Mouse (Mus musculus): ENCODE results near the gene Dpm3. TPM values are rescaled to one million over a fixed set of nuclear protein-coding genes. Genes with fewer than 3 reads are reported as not detected.
A peak's percentile ranks its signal among the peaks of the same experiment; 100 is the strongest.

The Dpm3 gene
- polyA plus RNA-seq, 1 experiment from 2014 or later, result 177 TPM

DNA sequence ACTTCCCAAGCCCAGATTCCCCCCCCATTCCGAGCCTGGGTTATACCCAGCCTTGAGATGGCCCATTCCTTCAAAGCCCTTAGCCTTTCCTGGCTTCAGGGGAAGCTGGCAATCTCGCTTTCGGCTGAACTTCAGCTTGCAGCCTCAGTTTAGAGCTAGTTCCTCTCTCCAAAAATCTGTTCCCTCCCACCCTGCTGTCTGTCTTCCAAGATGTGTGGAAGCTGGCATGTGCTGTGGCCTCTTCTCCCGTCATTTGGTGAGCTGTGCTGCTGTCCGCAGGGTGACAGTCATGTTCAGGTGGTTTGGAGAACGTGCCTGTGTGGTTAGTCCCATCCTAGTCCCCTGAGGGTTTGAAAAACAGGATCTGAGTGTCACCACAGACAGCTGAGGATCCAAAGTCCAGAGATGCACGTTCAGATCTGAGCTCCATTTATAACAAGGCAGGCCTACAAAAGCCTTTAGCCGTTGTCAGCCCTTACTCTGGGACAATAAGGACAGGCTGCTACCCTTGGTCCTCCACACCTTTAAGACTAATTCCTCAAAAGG lies 36.6 kb downstream of the Dpm3 start:
- H3K4me3 ChIP-seq (ENCODE audit: low read depth, low read length), result no peak overlapping the region
- WGBS, result 73% methylated on average over 8 of the region's 8 CpGs
- no peaks in the 10 kb centered on the region for H3K36me3 ChIP-seq (ENCODE audit: control insufficient read depth, insufficient read depth, low read length)
- no peaks in the 10 kb centered on the region for H3K9me3 ChIP-seq (ENCODE audit: control insufficient read depth, low read length)
- no peak overlapping the region for H3K4me2 ChIP-seq (ENCODE audit: low read depth, low read length)
- no peaks in the 10 kb centered on the region for H3K27me3 ChIP-seq (replicated peaks; ENCODE audit: control insufficient read depth, insufficient read depth, low read length)
- no peak overlapping the region for H3K27ac ChIP-seq (replicated peaks; ENCODE audit: low read depth, low read length)
- no peak overlapping the region for H3K9ac ChIP-seq (ENCODE audit: low read depth, low read length)
- DNase-seq (ENCODE audit: low spot score), result no peak
- H3K4me1 ChIP-seq (ENCODE audit: control insufficient read depth, insufficient read depth, low read length), result peaks cover 6% of the 10 kb centered on the region; the same call in 1 of the 2 replicates
- ATAC-seq (ENCODE audit: low read depth), result no peak

DNA sequence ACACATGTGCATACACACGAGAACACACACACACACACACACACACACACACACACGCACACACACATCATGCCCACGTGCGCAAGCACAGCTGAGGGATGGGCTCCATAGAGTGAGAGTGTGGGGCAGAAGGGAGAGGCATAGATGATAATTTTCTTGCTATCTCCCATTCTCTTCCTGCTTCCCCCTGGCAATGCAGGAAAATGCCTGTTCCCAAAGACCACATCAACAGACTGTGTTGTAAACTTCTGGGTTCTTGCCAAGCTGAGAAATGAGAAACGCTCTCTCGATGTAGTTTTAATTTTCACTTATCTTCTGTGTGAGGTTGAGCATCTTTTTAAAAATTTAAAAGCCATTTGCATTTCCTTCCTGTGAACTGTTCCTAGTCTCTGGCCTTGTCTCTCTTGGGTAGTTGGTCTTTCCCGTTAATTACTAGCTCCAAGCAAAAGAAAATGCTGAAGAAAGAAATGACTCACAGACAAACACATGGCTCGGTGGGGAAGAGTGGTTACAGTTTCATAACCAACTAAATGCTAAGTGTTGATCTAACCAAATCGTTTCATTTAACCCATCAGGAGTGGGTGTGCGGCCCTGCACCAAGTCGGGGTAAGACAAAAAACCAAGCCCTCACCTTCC lies 37.7 kb downstream of the Dpm3 start:
- ATAC-seq (ENCODE audit: low read depth) (no peak), DNase-seq (ENCODE audit: low spot score) (no peak)
- Histone ChIP-seq H3K27me3 (replicated peaks; ENCODE audit: control insufficient read depth, insufficient read depth, low read length) (no peaks in the 10 kb centered on the region), H3K4me3 (ENCODE audit: low read depth, low read length) (no peak overlapping the region), H3K4me2 (ENCODE audit: low read depth, low read length) (no peak overlapping the region), H3K9ac (ENCODE audit: low read depth, low read length) (no peak overlapping the region), H3K27ac (replicated peaks; ENCODE audit: low read depth, low read length) (no peak overlapping the region), H3K9me3 (ENCODE audit: control insufficient read depth, low read length) (no peaks in the 10 kb centered on the region), H3K36me3 (ENCODE audit: control insufficient read depth, insufficient read depth, low read length) (no peaks in the 10 kb centered on the region), H3K4me1 (ENCODE audit: control insufficient read depth, insufficient read depth, low read length) (peaks cover 6% of the 10 kb centered on the region; the same call in 1 of the 2 replicates)
- WGBS, result 77% methylated on average over 11 of the region's 11 CpGs

GRCm38 (mm10) chr3:89298908-89299307 lies 39.8 kb downstream of the Dpm3 start:
- ATAC-seq (ENCODE audit: low read depth) (no peak), DNase-seq (ENCODE audit: low spot score) (no peak)
- H3K4me3 ChIP-seq (ENCODE audit: low read depth, low read length), result no peak overlapping the region
- 83% methylated on average over 6 of the region's 6 CpGs for WGBS
- no peak overlapping the region for H3K27ac ChIP-seq (replicated peaks; ENCODE audit: low read depth, low read length)
- no peaks in the 10 kb centered on the region for H3K36me3 ChIP-seq (ENCODE audit: control insufficient read depth, insufficient read depth, low read length)
- H3K27me3 ChIP-seq (replicated peaks; ENCODE audit: control insufficient read depth, insufficient read depth, low read length), result no peaks in the 10 kb centered on the region
- H3K9me3 ChIP-seq (ENCODE audit: control insufficient read depth, low read length), result no peaks in the 10 kb centered on the region
- peaks cover 6% of the 10 kb centered on the region; the same call in 1 of the 2 replicates for H3K4me1 ChIP-seq (ENCODE audit: control insufficient read depth, insufficient read depth, low read length)
- H3K9ac ChIP-seq (ENCODE audit: low read depth, low read length), result no peak overlapping the region
- no peak overlapping the region for H3K4me2 ChIP-seq (ENCODE audit: low read depth, low read length)

- H3K4me1 ChIP-seq (ENCODE audit: control insufficient read depth, insufficient read depth, low read length), result peaks cover 6% of the 10 kb centered on the region; the same call in 1 of the 2 replicates
- H3K9me3 ChIP-seq (ENCODE audit: control insufficient read depth, low read length), result no peaks in the 10 kb centered on the region
- no peaks in the 10 kb centered on the region for H3K27me3 ChIP-seq (replicated peaks; ENCODE audit: control insufficient read depth, insufficient read depth, low read length)
- no peaks in the 10 kb centered on the region for H3K36me3 ChIP-seq (ENCODE audit: control insufficient read depth, insufficient read depth, low read length)
- no peak overlapping the region for H3K27ac ChIP-seq (replicated peaks; ENCODE audit: low read depth, low read length)
- WGBS, result 1% methylated on average over 14 of the region's 14 CpGs
- peak; percentile 53; the same call in 1 of the 2 replicates for ATAC-seq (ENCODE audit: low read depth)
- peak overlapping the region; percentile 52 for H3K4me2 ChIP-seq (ENCODE audit: low read depth, low read length)
- H3K4me3 ChIP-seq (ENCODE audit: low read depth, low read length), result peak overlapping the region; percentile 25
- peak overlapping the region; percentile 46 for H3K9ac ChIP-seq (ENCODE audit: low read depth, low read length)
- peak; percentile 78 for DNase-seq (ENCODE audit: low spot score)
These were observed 40.3 kb downstream of the Dpm3 start for GRCm38 (mm10) chr3:89299499-89299898.

DNA sequence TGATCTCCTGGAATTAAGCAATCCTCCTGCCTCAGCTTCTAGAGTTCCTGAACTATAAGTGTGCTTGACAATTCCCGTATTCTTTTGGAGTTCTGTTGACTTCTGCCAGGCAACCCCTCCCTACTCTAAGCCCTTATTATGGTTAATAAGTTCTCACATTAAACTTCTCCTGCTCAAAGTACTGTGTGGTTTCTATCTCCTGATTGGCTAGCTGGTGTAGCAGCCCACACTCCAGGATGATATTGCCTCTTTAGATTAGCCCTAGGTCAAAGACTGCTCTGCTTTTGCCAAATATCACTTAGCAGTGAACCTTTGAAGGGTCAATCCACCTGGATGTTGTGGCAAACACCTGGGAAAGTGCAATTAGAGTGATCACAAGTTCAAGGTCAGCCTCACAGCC lies 40.9 kb downstream of the Dpm3 start:
- ATAC-seq (ENCODE audit: low read depth) (no peak), DNase-seq (ENCODE audit: low spot score) (no peak)
- WGBS, result 53% methylated on average over 1 of the region's 1 CpGs
- Histone ChIP-seq H3K9me3 (ENCODE audit: control insufficient read depth, low read length) (no peaks in the 10 kb centered on the region), H3K36me3 (ENCODE audit: control insufficient read depth, insufficient read depth, low read length) (no peaks in the 10 kb centered on the region), H3K4me2 (ENCODE audit: low read depth, low read length) (peak overlapping the region; percentile 52), H3K9ac (ENCODE audit: low read depth, low read length) (peak overlapping the region; percentile 46; the same call in 1 of the 2 replicates), H3K4me1 (ENCODE audit: control insufficient read depth, insufficient read depth, low read length) (peaks cover 6% of the 10 kb centered on the region; the same call in 1 of the 2 replicates), H3K27me3 (replicated peaks; ENCODE audit: control insufficient read depth, insufficient read depth, low read length) (no peaks in the 10 kb centered on the region), H3K4me3 (ENCODE audit: low read depth, low read length) (peak overlapping the region; percentile 25; the same call in 1 of the 2 replicates), H3K27ac (replicated peaks; ENCODE audit: low read depth, low read length) (no peak overlapping the region)

DNA sequence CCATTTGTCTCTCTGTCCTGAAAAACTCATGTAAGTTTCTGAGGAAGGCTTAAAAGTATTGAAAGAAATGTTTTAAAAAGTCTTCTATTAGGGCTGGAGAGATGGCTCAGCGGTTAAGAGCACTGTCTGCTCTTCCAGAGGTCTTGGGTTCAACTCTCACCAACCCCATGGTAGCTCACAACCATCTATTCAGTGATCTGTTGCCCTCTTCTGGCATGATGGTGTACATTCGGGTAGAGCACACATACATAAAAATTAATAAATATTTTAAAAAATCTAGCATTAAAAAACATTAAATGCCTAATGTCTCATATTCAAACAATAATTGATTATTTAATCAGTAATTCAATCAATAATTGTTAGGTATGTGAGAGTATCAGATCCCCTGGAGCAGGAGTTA lies 41.4 kb downstream of the Dpm3 start:
- Histone ChIP-seq H3K27ac (replicated peaks; ENCODE audit: low read depth, low read length) (no peak overlapping the region), H3K4me2 (ENCODE audit: low read depth, low read length) (no peak overlapping the region), H3K9me3 (ENCODE audit: control insufficient read depth, low read length) (no peaks in the 10 kb centered on the region), H3K4me1 (ENCODE audit: control insufficient read depth, insufficient read depth, low read length) (peaks cover 6% of the 10 kb centered on the region; the same call in 1 of the 2 replicates), H3K4me3 (ENCODE audit: low read depth, low read length) (no peak overlapping the region), H3K36me3 (ENCODE audit: control insufficient read depth, insufficient read depth, low read length) (no peaks in the 10 kb centered on the region), H3K9ac (ENCODE audit: low read depth, low read length) (no peak overlapping the region), H3K27me3 (replicated peaks; ENCODE audit: control insufficient read depth, insufficient read depth, low read length) (no peaks in the 10 kb centered on the region)
- ATAC-seq (ENCODE audit: low read depth), result no peak
- DNase-seq (ENCODE audit: low spot score), result no peak
- 60% methylated on average over 2 of the region's 2 CpGs for WGBS

- Histone ChIP-seq H3K27me3 (replicated peaks; ENCODE audit: control insufficient read depth, insufficient read depth, low read length) (no peaks in the 10 kb centered on the region), H3K4me1 (ENCODE audit: control insufficient read depth, insufficient read depth, low read length) (peaks cover 6% of the 10 kb centered on the region; the same call in 1 of the 2 replicates), H3K9ac (ENCODE audit: low read depth, low read length) (no peak overlapping the region), H3K4me3 (ENCODE audit: low read depth, low read length) (no peak overlapping the region), H3K4me2 (ENCODE audit: low read depth, low read length) (no peak overlapping the region), H3K9me3 (ENCODE audit: control insufficient read depth, low read length) (no peaks in the 10 kb centered on the region), H3K36me3 (ENCODE audit: control insufficient read depth, insufficient read depth, low read length) (no peaks in the 10 kb centered on the region), H3K27ac (replicated peaks; ENCODE audit: low read depth, low read length) (no peak overlapping the region)
- WGBS, result 59% methylated on average over 6 of the region's 6 CpGs
- ATAC-seq (ENCODE audit: low read depth) (no peak), DNase-seq (ENCODE audit: low spot score) (no peak)
These were observed 45.3 kb downstream of the Dpm3 start for GRCm38 (mm10) chr3:89304440-89304839.

DNA sequence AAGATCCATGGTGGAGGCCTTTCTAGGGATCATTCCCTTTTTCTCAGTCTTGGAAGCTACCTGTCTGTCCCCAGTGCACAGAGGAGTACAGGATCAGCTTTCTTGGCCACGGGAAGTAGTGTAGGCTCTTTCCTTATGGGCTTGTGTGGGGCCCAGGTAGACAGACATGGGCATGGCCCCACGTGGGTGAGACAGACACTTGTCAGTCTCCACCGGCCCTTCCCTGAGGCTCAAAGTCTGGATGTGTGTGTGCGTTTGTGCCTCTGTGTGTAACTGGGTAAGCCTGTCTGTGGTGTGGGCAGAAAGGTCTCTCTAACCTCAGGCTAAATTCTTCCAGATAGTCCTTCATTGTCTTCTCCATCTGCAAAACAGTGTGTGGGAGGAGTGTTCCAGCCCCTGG lies 45.9 kb downstream of the Dpm3 start:
- Histone ChIP-seq H3K9ac (ENCODE audit: low read depth, low read length) (no peak overlapping the region), H3K9me3 (ENCODE audit: control insufficient read depth, low read length) (no peaks in the 10 kb centered on the region), H3K27me3 (replicated peaks; ENCODE audit: control insufficient read depth, insufficient read depth, low read length) (no peaks in the 10 kb centered on the region), H3K4me2 (ENCODE audit: low read depth, low read length) (no peak overlapping the region), H3K4me3 (ENCODE audit: low read depth, low read length) (no peak overlapping the region), H3K36me3 (ENCODE audit: control insufficient read depth, insufficient read depth, low read length) (no peaks in the 10 kb centered on the region), H3K4me1 (ENCODE audit: control insufficient read depth, insufficient read depth, low read length) (peaks cover 2% of the 10 kb centered on the region; the same call in 1 of the 2 replicates), H3K27ac (replicated peaks; ENCODE audit: low read depth, low read length) (no peak overlapping the region)
- WGBS, result 47% methylated on average over 4 of the region's 4 CpGs
- DNase-seq (ENCODE audit: low spot score), result no peak
- ATAC-seq (ENCODE audit: low read depth), result no peak

Measured in embryonic facial prominence, embryonic 14.5 days (tissue).